Mouse (Mus musculus) forebrain, embryonic 13.5 days (tissue): ENCODE results near the gene Col12a1. TPM values are rescaled to one million over a fixed set of nuclear protein-coding genes. Genes with fewer than 3 reads are reported as not detected.

Experiments used
- ATAC-seq: fragments of 200-750 bp; cut with Nextera tagmentation; 2 replicates; pipeline ENCODE4 v1.8.0; 2017
- H3K27ac ChIP-seq: fragments of 300-500 bp; sonication (generic); 2 replicates; pipeline ENCODE4 v1.5.1; 2015; ENCODE audit warnings: inconsistent platforms, mild to moderate bottlenecking, moderate library complexity
- H3K27me3 ChIP-seq: fragments of 300-500 bp; sonication (generic); 2 replicates; pipeline ENCODE4 v1.6.1; 2015; ENCODE audit warnings: mild to moderate bottlenecking, inconsistent platforms
- H3K36me3 ChIP-seq: fragments of 300-500 bp; sonication (generic); 2 replicates; pipeline ENCODE4 v1.6.1; 2015; ENCODE audit warnings: mild to moderate bottlenecking, inconsistent platforms; ENCODE audit not compliant: poor library complexity, severe bottlenecking
- H3K4me1 ChIP-seq: fragments of 300-500 bp; sonication (generic); 2 replicates; pipeline ENCODE4 v1.6.1; 2015; ENCODE audit warnings: inconsistent platforms
- H3K4me2 ChIP-seq: fragments of 300-500 bp; sonication (generic); 2 replicates; pipeline ENCODE4 v1.6.1; 2015; ENCODE audit warnings: inconsistent platforms, mild to moderate bottlenecking, moderate library complexity
- H3K4me3 ChIP-seq: fragments of 300-500 bp; sonication (generic); 2 replicates; pipeline ENCODE4 v1.5.1; 2015; ENCODE audit warnings: mild to moderate bottlenecking, inconsistent platforms
- H3K9ac ChIP-seq: fragments of 300-500 bp; sonication (generic); 2 replicates; pipeline ENCODE4 v1.6.1; 2015; ENCODE audit warnings: mild to moderate bottlenecking, inconsistent platforms
- H3K9me3 ChIP-seq: fragments of 300-500 bp; sonication (generic); replicated peaks from 2 replicates; pipeline ENCODE4 v1.6.1; 2016; ENCODE audit warnings: inconsistent platforms
- WGBS: fragments of 180-500 bp; shearing (Covaris S2); methylation state at CpG from one replicate; pipeline ENCODE4 v1.1.7; 2015; 5-methylcytosine and 5-hydroxymethylcytosine counted together
- polyA plus RNA-seq: library from polyadenylated mRNA; unstranded; fragments of >200 nt; fragmentation: Nextera tagmentation; extraction: Ambion mirVana; gene quantifications from 2 replicates; pipeline ENCODE4 v1.2.1, GENCODE M21; 2015

The Col12a1 gene
- polyA plus RNA-seq, 1 experiment from 2014 or later, result 2.5 TPM

DNA sequence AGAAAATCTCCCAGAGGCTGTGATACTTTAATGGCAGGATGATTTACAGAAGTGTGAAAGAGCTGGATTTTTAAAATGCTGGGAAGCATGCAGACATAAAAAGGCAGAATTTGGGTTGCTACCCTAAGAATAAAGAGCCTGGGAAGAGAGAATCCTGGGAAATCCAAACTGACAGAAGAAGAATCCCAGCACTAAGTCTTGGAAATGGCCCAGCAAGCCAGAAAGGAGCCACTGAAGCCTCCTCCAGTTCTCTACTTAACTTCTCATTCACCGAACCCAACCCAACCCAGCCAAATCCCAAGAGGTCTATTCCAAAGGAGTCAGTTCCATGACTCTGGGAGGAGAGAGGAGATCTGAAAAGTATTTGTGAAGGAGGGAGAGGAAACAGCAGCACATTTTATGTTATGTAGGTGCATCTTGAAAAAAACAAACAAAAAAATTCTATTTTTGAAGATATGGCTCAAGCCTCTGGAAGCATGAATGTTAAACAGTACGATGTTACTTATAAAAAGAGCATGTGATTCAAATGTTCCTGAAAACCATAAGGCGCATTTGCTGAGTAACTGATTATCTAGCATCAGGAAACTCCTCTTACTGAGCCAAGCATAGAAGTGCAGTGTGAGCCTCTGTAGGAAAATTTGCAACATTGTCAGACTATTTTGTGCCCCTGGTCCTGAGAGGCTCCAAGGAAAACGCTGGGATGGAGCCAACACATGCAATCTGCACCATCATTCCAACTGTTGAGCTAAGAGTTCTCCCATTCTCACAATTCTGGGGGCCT lies 132.0 kb downstream of the Col12a1 start:
- no peak overlapping the region for H3K27ac ChIP-seq
- no peaks in the 10 kb centered on the region for H3K36me3 ChIP-seq
- H3K4me3 ChIP-seq, result no peak overlapping the region
- H3K9ac ChIP-seq, result no peak overlapping the region
- H3K27me3 ChIP-seq, result no peaks in the 10 kb centered on the region
- no peak for ATAC-seq
- H3K4me1 ChIP-seq, result no peaks in the 10 kb centered on the region
- no peaks in the 10 kb centered on the region for H3K9me3 ChIP-seq
- 89% methylated on average over 4 of the region's 4 CpGs for WGBS
- H3K4me2 ChIP-seq, result no peak overlapping the region

DNA sequence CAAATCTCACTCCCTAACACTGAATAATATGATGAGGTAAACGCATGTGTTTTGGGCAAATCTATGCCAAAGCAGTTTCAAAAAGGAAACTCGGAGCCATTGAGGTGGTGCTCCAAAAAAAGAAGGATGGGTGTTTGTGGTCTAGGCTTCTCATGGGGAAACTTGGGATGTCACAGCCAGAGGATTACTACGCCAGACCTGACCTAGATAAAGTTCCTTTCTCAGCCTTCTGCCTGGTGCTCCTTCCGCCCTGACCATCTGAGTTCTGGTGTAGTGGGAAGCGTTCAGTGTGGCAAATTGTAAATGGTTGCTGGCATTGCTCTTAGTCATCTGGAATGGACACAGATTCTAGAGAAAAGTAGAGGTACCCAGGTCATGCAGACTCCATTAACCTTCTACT lies 151.8 kb downstream of the Col12a1 start:
- no peak overlapping the region for H3K27ac ChIP-seq
- no peaks in the 10 kb centered on the region for H3K4me1 ChIP-seq
- H3K4me2 ChIP-seq, result no peak overlapping the region
- no peak overlapping the region for H3K4me3 ChIP-seq
- H3K9ac ChIP-seq, result no peak overlapping the region
- H3K36me3 ChIP-seq, result no peaks in the 10 kb centered on the region
- ATAC-seq, result no peak
- H3K27me3 ChIP-seq, result no peaks in the 10 kb centered on the region
- WGBS, result 91% methylated on average over 5 of the region's 5 CpGs
- H3K9me3 ChIP-seq, result no peaks in the 10 kb centered on the region

DNA sequence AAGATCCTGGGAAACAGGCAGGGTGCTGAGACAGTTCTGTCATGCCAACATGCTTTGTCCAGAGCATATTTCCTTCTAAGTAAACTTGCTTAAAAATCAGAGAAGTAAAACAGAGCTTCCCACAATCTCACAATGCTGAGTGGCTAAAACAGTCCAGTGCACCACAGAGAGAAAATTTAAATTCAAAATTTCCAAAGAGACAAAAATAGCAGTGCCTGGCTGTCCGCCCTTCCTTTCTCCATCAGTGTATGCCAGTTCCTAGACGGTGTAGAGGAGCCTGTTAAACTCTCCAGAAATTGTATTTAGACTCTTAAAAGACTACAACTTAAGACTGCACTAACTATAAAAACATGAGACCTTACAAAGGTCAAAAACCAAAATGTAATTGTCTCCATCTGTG lies 165.3 kb downstream of the Col12a1 start:
- Histone ChIP-seq H3K36me3 (no peaks in the 10 kb centered on the region), H3K27me3 (no peaks in the 10 kb centered on the region), H3K4me2 (no peak overlapping the region), H3K4me1 (no peaks in the 10 kb centered on the region), H3K27ac (no peak overlapping the region), H3K9me3 (no peaks in the 10 kb centered on the region), H3K4me3 (no peak overlapping the region), H3K9ac (no peak overlapping the region)
- WGBS, result 93% methylated on average over 2 of the region's 2 CpGs
- no peak for ATAC-seq

Other genes starting within 250 kb of the Col12a1 start
- 755 and 828 TPM in 2 replicates for gene Cox7a2, start 41.0 kb upstream of the Col12a1 start, polyA plus RNA-seq
- 87.6 and 88.2 TPM in 2 replicates for gene Tmem30a, start 74.7 kb upstream of the Col12a1 start, polyA plus RNA-seq